Mouse (Mus musculus) midbrain, postnatal 0 days (tissue): ENCODE measurements at regions not wholly inside any gene's neighbourhood (a gene's known extent, or its start where the extent isn't known, plus 50 kb on each side); places are given as distances from the start of the nearest gene placed in this dataset.

Experiments used
- ATAC-seq: fragments of 200-750 bp; cut with Nextera tagmentation; 2 replicates; pipeline ENCODE4 v1.8.0; 2017; ENCODE audit warnings: moderate number of reproducible peaks, mild to moderate bottlenecking, moderate TSS enrichment, moderate library complexity; ENCODE audit not compliant: low FRiP score
- DNase-seq: peaks from one replicate; pipeline ENCODE4 v3.0.0-alpha.2; 2015; ENCODE audit warnings: low spot score
- H3K27ac ChIP-seq: fragments of 300-500 bp; sonication (generic); 2 replicates; pipeline ENCODE4 v1.5.1; 2014; ENCODE audit warnings: low read depth, mild to moderate bottlenecking, low read length, mixed read lengths
- H3K27me3 ChIP-seq: fragments of 300-500 bp; sonication (generic); 2 replicates; pipeline ENCODE4 v1.6.1; 2014; ENCODE audit warnings: low read length, control low read depth, mixed read lengths; ENCODE audit not compliant: insufficient read depth
- H3K36me3 ChIP-seq: fragments of 300-500 bp; sonication (generic); 2 replicates; pipeline ENCODE4 v1.6.1; 2014; ENCODE audit warnings: low read length, control low read depth, mixed read lengths; ENCODE audit not compliant: insufficient read depth
- H3K4me1 ChIP-seq: fragments of 300-500 bp; sonication (generic); 2 replicates; pipeline ENCODE4 v1.6.1; 2014; ENCODE audit warnings: mild to moderate bottlenecking, control low read depth, antibody characterized with exemption, low read length, mixed read lengths; ENCODE audit not compliant: insufficient read depth
- H3K4me2 ChIP-seq: fragments of 300-500 bp; sonication (generic); 2 replicates; pipeline ENCODE4 v1.6.1; 2014; ENCODE audit warnings: low read depth, mild to moderate bottlenecking, low read length, mixed read lengths; ENCODE audit not compliant: poor library complexity, severe bottlenecking
- H3K4me3 ChIP-seq: fragments of 300-500 bp; sonication (generic); 2 replicates; pipeline ENCODE4 v1.5.1; 2014; ENCODE audit warnings: low read depth, mild to moderate bottlenecking, low read length, moderate library complexity
- H3K9ac ChIP-seq: fragments of 300-500 bp; sonication (generic); replicated peaks from 2 replicates; pipeline ENCODE4 v1.6.1; 2014; ENCODE audit warnings: mild to moderate bottlenecking, low read length, moderate library complexity, mixed read lengths; ENCODE audit not compliant: poor library complexity, severe bottlenecking
- H3K9me3 ChIP-seq: fragments of 300-500 bp; sonication (generic); 2 replicates; pipeline ENCODE4 v1.6.1; 2016; ENCODE audit warnings: low read length, control low read depth
- CTCF ChIP-seq: IDR thresholded peaks from 2 replicates; pipeline ENCODE4 v1.5.1; 2016; ENCODE audit warnings: antibody characterized with exemption, mild to moderate bottlenecking
- WGBS: fragments of 180-500 bp; shearing (Covaris S2); extraction: QIAGEN DNeasy Blood & Tissue Kit; methylation state at CpG from one replicate; pipeline ENCODE4 v1.1.7; 2014; 5-methylcytosine and 5-hydroxymethylcytosine counted together

DNA sequence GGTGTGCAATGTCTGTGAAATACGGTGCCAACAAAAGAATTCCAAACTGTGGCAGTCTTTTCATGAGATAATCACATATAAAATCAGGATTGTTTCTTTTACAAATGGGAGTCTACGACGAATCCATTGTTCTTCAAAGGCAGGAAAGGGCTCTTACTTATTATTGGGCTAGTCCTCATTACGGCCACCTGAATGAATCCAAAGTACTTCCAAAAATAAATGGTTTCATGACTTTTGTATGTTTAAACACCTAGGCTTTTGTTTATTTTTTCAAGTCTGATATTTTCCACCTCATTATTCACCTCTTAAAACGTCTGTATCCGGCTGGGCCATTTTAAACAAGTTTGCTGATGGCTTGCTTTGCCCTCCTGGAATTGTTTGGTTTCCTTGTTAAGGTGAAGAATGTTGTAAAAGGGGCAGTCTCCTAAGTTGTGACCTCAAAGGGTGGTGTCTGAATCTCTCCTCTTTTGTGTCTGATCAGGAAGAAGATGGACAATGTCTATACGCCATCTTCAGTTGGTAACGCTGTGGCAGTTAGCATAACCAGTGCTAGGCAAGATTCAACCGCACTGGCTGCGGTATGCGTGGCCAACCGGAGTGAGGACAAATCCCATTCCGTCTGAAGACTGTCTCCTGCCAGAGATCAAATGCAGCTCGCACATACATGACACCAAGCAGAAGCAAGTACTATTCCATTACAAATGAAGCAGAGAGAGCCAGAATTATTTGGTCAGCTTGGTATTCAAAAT lies 451.5 kb upstream of the Ubash3b start:
- Histone ChIP-seq H3K4me3 (no peak overlapping the region), H3K4me1 (peaks cover 24% of the 10 kb centered on the region), H3K4me2 (peak overlapping the region; percentile 38), H3K27me3 (no peaks in the 10 kb centered on the region), H3K36me3 (no peaks in the 10 kb centered on the region), H3K9ac (peak overlapping the region; percentile 56), H3K9me3 (no peaks in the 10 kb centered on the region), H3K27ac (peak overlapping the region; percentile 93)
- TF ChIP-seq CTCF = no peak
- WGBS = 9% methylated on average over 14 of the region's 14 CpGs
- ATAC-seq (peak; percentile 50; the same call in 1 of the 2 replicates), DNase-seq (no peak)

DNA sequence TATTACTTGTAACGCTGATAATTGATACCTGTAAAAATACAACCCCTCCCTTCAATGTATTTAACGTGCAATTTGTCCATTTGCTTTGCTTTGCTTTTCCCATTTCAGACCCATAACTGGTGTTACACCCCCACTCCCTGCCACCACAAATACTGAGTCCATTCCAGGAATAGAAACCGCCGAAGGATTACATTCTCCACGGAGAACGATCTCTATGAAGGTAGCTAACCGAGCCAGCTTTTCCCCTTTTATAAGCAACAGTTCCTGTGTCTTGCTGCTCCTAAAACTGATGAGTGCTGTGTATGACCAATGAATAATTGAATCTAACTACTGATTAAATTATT lies 450.9 kb upstream of the Ubash3b start:
- Histone ChIP-seq H3K9ac (peak overlapping the region; percentile 56; the same call in 1 of the 2 replicates), H3K4me1 (peaks cover 24% of the 10 kb centered on the region), H3K36me3 (no peaks in the 10 kb centered on the region), H3K27ac (peak overlapping the region; percentile 93), H3K27me3 (no peaks in the 10 kb centered on the region), H3K9me3 (no peaks in the 10 kb centered on the region), H3K4me3 (no peak overlapping the region), H3K4me2 (peak overlapping the region; percentile 38)
- ATAC-seq (peak; percentile 76; the same call in 1 of the 2 replicates), DNase-seq (peak; percentile 64)
- TF ChIP-seq CTCF = no peak
- WGBS = 5% methylated on average over 7 of the region's 7 CpGs

DNA sequence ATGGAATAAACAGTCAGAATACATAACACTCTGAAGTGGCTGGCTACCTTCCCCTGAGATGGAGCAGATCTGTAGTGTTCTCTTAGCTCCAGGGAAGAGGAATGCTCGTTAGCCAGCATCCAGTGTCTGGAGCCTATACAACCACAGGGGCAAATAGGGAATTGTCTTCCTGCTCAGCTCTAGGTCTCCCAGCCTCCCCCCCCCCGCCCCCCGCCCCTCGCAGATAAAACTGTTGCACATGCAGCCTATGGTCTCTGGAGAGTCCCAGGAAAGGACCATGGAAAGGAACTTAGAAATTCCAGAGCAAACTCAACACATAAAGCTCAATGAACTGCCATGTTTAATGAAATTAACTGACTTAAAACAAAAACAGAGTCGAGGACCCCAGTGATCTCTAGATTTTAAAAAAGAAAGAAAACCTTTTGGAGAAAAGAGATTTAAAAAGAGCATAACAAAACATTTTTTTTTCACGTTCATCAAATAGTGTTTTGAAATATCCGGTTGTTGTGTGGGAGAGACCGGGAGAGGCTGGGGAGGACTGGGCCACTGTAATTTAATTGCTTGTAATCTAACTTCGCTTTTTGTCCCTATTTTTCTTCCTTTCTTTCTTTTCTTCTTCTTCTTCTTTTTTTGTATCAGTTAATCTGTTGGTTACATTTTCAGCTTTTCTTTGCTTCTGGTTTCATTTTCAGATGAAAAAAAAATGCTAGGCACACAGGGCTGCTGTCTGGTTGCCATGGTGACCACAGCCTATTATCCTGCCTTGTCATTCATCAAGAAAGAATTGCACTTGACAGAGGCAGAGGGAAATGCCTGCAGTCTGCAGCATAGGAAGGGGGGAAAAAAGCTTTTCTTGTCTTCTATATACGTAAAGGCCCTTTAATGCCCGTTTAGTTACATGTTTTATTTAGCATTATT lies 450.3 kb upstream of the Ubash3b start:
- Histone ChIP-seq H3K4me3 (no peak overlapping the region), H3K27me3 (no peaks in the 10 kb centered on the region), H3K36me3 (no peaks in the 10 kb centered on the region), H3K27ac (peak overlapping the region; percentile 93), H3K4me1 (peaks cover 24% of the 10 kb centered on the region), H3K4me2 (peak overlapping the region; percentile 38), H3K9me3 (no peaks in the 10 kb centered on the region), H3K9ac (peak overlapping the region; percentile 56; the same call in 1 of the 2 replicates)
- ATAC-seq (peak; percentile 86), DNase-seq (peak; percentile 95)
- 4% methylated on average over 11 of the region's 11 CpGs for WGBS
- TF ChIP-seq CTCF = no peak

DNA sequence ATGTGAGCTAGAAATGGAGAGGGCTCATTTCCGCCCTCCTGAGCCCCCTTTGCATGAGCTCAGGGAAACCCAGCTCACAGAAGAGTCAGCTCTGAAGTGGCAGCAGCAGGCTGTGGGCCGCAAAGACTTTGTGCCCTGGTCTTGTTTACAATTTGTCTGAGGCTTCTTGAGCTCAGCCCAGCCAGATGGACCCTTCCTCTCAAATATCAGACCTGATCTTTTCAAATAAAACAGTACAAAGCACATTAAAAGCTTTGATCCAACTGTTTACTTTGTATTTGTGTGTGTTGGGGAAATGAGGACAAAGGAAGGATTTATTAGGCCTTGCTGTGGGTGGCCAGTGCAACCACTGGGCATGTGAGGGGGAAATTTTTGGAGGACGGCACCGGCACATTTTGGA lies 448.9 kb upstream of the Ubash3b start:
- no peak overlapping the region for H3K4me3 ChIP-seq
- H3K27ac ChIP-seq = peak overlapping the region; percentile 93
- no peak overlapping the region for H3K9ac ChIP-seq
- no peak overlapping the region for H3K4me2 ChIP-seq
- 20% methylated on average over 4 of the region's 4 CpGs for WGBS
- H3K4me1 ChIP-seq = peaks cover 28% of the 10 kb centered on the region
- DNase-seq = no peak
- no peaks in the 10 kb centered on the region for H3K9me3 ChIP-seq
- ATAC-seq = no peak
- no peaks in the 10 kb centered on the region for H3K27me3 ChIP-seq
- TF ChIP-seq CTCF = no peak
- no peaks in the 10 kb centered on the region for H3K36me3 ChIP-seq

DNA sequence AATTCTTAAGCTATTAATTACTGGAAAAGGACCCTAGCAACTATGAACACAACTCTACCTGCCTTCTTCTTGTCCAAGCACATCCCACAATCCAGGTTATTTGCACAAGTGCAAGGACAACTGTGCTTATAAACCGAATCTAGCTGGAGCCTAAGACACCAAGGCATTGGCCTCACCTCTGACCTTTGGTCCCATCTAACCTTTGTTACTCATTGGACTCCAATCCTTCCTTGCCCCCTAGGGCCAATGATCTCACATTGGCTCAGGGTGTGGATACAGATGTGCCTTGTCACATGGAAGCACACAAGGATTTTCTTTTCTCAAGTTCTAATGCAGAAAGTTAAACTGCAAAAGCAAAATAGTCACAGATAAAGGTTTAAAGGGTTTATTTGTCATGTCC lies 444.6 kb upstream of the Ubash3b start:
- Histone ChIP-seq H3K27me3 (no peaks in the 10 kb centered on the region), H3K9me3 (no peaks in the 10 kb centered on the region), H3K4me2 (no peak overlapping the region), H3K36me3 (no peaks in the 10 kb centered on the region), H3K4me3 (no peak overlapping the region), H3K9ac (no peak overlapping the region), H3K4me1 (peaks cover 12% of the 10 kb centered on the region), H3K27ac (peak overlapping the region; percentile 43; the same call in 1 of the 2 replicates)
- 80% methylated on average over 1 of the region's 1 CpGs for WGBS
- no peak for TF ChIP-seq CTCF
- DNase-seq (no peak), ATAC-seq (no peak)

DNA sequence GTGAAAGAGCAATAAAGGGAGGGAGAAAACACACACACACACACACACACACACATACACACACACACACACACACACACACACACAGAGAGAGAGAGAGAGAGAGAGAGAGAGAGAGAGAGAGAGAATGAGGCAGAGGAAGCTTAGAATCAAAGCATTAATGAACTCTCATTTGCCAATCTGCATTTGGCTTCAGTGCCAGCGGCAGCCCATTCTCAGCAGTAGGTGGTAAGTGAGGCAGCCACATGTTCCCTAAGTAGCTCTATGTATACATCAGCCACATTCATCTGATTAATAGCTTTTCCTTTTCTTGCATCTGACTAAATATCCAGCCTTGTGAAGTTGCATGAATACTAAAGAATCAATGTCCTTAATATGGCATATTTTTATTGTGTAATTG lies 443.4 kb upstream of the Ubash3b start:
- no peak for DNase-seq
- H3K27me3 ChIP-seq = no peaks in the 10 kb centered on the region
- H3K9ac ChIP-seq = no peak overlapping the region
- no peak overlapping the region for H3K4me3 ChIP-seq
- H3K4me1 ChIP-seq = peaks cover 13% of the 10 kb centered on the region; the same call in 1 of the 2 replicates
- no peak overlapping the region for H3K4me2 ChIP-seq
- H3K36me3 ChIP-seq = no peaks in the 10 kb centered on the region
- ATAC-seq = no peak
- no peak for TF ChIP-seq CTCF
- H3K27ac ChIP-seq = no peak overlapping the region
- 18% methylated on average over 1 of the region's 1 CpGs for WGBS
- H3K9me3 ChIP-seq = no peaks in the 10 kb centered on the region
